Mouse (Mus musculus) gastrocnemius, adult 18-20 months (tissue): Measurements from ENCODE around the gene Eef1akmt2. TPM values are rescaled to one million over a fixed set of nuclear protein-coding genes. Genes with fewer than 3 reads are reported as not detected.

Source experiments
- DNase-seq: peaks from one replicate; pipeline ENCODE4 v3.0.0; 2021; ENCODE audit warnings: low spot score
- total RNA-seq, 2 experiments: library from RNA; stranded (reverse); gene quantifications; 2 replicates each; pipeline ENCODE4 v1.2.3; 2021

Gene Eef1akmt2
- total RNA-seq, 2 experiments from 2014 or later = 5.8 to 7.6 TPM

DNA sequence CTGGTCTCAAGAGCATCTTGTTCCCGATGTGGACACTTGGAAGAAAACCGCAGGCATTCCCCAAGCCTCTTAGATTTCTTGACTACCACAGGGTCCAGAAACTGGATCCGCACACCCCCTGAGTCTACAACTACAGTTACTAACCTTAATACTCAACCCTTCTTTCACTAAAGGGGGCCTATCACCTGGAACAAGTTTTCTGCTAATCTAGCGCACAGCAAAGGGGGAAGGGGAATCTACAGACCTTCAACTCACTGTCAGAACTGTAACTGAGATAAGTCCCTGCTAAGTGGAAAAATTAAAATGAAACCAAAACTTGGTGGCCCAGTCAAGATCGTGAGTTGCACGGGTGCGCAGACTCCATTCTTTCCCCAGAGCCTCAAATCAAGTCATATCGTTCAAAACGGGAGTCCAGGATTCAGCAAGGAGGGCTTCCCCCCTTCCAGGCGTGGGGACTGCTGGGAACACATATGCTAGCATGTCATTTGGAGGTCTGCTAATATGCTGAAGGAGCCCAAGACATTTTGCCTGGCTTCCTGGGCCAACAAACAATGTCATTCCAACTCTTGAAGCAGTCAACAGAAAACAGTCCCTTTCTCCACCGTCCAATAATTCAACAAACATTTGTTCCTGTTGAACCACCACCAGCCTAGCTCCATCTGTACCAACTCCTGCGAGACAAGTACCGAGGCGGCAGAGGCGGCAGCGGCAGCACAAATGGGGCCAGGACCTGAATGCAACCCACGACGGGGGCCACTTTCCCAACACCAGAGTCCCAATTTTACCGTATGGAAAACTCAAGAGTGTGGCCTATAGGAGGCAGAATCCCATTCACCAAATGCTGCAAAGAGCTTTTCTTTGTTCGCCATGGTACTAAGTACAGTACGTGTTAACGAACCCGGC lies 40.5 kb downstream of the Eef1akmt2 start:
- DNase-seq = peak; percentile 42

DNA sequence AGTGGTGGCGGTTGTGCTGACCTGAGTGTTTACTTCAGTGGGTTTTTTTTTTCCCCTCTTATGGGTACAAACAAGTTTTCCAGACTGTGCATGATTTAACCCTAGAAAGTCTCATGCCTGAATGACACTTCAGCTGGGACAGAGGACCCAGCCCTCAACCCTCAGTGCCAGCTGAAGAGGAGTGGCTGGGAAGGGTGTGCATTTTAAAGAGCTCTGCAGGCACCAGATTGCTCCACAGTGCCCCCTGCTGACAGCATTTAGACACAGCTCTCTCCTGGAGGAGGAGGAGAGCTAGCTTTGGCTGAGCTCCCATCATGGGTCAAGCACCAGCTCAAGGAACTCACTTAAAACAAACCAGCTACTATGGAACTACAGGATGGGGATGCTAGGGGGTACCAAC lies 41.6 kb downstream of the Eef1akmt2 start:
- peak; percentile 95 for DNase-seq

GRCm38 (mm10) chr7:132810368-132810767 lies 42.1 kb downstream of the Eef1akmt2 start:
- peak; percentile 80 for DNase-seq

DNA sequence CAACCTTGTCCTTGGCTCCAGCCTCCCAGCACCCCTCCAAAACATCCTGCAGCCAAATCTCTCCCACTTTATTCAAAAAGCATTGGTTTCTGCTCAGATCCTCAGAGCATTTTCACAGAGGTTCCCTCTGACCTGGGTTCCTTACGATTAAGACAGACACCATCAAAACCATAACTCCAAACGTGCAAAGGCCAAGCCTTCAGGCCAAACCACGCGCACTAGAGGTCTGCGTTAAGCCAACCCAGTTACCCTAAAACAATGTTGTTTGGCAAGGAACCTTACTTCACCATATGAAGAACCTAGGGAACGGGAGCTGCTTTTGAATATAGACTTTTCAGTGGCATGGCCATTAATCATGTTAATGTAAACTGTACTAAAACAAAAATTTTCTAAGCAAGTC lies 42.8 kb downstream of the Eef1akmt2 start:
- DNase-seq = no peak

DNA sequence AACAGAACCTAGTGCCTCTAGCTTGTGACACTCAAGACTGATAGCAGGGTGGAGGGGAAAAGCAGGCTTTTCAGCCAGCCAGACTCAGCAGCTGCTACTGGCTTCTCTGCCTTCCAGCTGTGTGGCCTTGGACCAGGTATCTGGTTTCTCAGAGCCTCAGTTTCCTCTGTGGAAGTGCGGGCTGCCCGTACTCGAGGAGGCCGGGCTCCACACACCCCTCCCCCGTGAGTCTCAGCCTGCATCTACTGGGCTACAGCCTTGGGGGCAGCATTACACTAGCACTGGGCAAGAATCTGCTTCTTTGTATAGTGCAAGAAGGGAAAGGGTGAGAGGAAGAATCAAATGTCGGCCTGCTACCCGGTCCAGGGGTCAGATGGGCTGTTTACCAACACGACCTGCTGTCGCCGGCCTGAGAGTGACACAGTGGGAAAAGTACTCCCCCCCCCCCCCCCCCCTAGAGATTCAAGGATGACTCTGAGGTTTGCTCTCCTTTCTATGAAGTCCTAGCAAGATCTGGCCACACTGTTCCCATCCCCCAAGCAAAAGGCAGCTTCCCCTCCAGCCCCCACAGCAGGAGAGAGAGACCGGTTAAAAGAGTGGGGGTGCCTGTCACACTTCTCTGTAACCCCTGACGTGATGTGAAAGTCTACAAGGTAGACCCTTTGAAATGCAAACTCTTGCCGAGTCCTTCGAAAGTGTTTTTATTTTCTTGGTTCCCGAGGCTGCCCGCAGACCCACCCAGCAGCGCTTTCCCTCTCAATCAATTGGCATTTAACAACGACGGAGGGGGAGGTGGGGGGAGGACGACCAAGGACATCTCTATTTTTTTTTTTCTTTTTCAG lies 43.4 kb downstream of the Eef1akmt2 start:
- DNase-seq = peak; percentile 72

DNA sequence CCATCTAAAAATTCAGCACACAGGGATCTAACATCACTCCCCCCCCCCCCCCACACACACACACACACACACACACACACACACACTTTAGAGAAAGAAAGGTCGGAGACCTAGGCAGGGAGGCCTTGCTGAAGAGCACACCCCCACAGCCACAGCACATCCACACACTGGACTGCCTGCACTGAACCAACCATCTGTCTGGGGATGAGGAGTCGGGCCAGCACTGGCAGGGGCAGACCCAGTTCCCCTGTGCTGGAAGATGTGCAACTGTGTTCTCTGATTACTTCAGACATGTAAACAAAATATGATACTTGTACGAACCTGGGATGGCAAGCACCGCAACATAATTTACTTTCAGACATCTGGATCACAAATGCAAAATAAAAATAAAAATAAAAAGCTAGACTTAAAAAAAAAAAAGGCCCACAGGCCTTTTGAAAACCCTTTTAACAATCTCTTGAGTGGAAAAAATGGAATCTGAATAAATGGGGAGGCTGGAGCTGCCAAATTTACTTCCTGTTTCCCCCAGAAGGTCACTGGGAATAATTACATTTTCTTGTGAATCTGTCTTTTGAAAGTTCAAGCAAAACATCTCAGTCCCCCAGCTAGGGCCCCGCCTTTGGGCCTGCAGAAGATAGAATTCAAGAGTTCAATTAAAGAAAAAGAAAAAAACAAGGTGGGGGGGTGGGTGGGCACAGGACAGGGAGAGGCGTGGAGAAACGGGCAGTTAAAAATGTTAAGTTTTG lies 44.2 kb downstream of the Eef1akmt2 start:
- DNase-seq = peak; percentile 77

DNA sequence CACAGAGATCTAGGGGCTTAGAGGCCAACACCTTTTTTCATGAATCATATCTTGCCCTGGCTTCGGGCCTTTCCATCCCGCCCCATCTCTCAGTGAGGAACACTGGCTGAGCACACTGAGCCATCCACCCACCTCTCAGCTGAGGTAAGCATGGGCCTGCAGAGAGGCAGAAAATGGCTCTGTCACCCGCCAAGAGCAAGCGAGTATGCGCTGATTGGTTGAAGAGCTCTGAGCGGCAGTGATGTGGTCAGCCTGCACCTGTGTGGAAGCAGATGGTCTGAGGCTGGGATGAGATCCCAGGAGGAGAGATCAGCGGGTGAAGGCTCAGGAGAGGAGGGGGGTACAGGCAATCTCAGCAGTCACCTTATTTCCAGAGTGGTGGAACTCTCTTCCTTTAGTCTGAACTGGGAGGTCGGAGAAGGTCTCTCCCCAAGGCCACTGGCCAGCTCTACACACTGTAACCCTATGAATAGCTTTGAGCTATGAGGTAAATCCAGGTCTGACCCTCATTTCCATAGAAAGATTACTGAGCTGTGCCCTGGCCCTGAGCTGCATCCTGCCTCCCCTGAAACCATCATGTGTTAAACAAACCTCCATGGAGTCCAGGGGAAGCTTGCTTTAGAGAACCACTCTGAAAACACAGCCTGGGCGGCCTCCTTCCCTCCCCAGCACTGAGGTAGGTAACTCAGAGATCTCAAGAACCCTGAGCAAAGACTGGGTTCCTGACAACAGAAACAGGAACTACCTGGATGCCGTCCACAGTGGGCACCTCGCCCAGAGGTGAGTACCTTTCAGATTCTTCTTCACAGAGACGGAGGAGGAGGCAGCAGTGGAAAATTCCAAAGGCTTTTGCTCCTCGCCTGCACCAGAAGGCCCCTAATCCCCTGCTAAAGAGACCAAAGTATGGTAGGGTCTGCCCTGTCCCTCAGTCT lies 45.3 kb downstream of the Eef1akmt2 start:
- DNase-seq = no peak

DNA sequence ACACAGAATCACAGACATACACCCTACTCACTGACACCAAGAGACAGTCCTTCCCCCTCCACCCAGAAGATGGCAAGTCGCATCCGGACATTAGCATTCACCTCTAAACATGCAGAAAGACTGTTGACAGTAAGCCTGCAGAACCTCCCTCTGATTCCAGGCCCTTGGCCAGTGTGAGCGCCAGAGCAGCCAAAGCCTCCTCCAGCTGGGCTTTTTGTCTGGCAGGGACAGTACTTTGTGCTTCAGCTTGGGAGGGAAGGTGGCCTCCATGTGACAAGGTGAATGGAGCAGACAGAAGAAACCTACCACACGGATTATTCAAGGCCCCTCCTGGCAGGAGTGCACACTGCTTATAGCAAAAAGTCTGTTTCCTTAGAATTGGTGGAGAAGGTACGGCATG lies 46.2 kb downstream of the Eef1akmt2 start:
- DNase-seq = peak; percentile 74

GRCm38 (mm10) chr7:132804951-132805350 lies 47.5 kb downstream of the Eef1akmt2 start:
- DNase-seq = no peak

- no peak for DNase-seq
Measured at GRCm38 (mm10) chr7:132804461-132804860, 48.0 kb downstream of the Eef1akmt2 start.

DNA sequence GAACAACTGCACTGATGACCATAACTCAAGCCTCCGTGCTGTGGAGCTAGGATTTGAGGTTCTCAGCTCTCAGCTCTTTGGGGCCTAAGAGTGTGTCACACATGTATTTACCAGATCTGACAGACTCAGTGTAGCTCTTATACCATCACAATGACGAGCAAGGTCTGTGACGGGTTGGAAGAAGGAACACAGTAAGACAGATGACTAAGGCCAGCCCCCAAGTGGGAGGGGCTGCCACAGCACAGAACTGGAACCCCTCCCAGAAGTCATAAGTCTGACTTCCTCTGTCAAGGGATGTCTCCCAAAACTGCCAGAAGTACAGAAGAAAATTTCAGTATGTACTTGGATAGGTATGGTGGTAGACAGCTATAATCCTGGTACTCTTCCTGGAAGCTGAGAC lies 48.5 kb downstream of the Eef1akmt2 start:
- DNase-seq = no peak

DNA sequence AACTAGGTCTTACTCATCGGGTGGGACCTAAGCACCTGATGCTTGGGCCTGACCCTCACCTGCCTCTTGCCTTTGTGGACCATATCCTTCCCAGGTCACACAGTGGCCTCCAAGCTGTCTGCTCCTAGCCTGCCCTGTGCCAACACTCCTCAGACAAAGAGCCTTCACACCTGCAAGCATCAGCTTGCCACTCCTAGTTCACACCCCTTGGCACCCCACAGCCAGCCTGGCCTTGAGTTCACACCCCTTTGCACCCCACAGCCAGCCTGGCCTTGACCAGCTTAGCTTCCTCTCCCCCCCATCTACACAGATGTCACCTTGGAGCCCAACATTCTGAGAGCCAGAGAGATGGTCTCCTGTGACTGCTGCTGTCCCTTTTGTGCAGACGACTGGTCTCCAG lies 49.1 kb downstream of the Eef1akmt2 start:
- DNase-seq = no peak

GRCm38 (mm10) chr7:132802691-132803090 lies 49.8 kb downstream of the Eef1akmt2 start:
- no peak for DNase-seq

GRCm38 (mm10) chr7:132802066-132802465 lies 50.4 kb downstream of the Eef1akmt2 start:
- no peak for DNase-seq

- no peak for DNase-seq
Measured at GRCm38 (mm10) chr7:132801509-132801908, 51.0 kb downstream of the Eef1akmt2 start.

- DNase-seq = no peak
Measured at GRCm38 (mm10) chr7:132800868-132801267, 51.6 kb downstream of the Eef1akmt2 start.

GRCm38 (mm10) chr7:132799119-132800016 lies 53.1 kb downstream of the Eef1akmt2 start:
- DNase-seq = no peak

DNA sequence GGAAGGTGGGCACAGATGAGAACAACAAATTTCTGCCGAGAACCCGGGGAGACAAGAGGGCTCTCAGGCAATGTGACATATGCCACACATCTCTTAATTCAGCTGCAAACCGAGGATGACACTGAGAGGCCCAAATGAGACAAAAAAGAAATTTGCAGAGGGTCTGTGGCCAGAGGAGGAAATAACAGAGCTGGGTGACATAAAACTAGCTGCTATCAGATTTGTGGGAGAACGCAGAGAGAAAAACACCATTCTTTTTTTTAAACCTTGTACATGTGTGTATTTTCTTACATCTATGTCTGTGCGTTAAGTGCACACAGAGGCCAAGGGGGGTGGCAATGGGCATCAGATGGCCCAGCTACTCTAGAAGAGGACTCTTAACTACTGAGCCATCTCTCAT lies 57.3 kb downstream of the Eef1akmt2 start:
- no peak for DNase-seq

DNA sequence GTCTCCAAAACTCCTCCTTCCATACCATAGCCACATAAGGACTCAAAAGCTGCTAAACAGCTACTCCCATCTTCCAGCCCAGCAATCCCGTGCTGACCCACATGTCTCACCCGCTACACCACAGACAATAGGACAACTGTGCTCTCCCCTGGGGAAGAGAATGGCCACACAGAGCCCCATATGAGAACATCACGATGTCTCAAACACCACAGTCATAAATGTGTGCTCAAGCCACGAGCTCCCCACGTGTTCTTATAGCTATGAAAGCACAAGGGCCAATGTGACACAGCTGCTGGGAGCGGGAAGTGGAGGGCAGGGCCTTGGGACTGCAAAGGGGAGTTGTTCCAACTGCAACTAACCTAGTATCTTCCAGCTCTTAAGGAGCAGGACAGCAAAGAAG lies 59.0 kb downstream of the Eef1akmt2 start:
- DNase-seq = no peak
